Mouse (Mus musculus): Measurements from ENCODE around the gene Shox2.

Gene Shox2

DNA sequence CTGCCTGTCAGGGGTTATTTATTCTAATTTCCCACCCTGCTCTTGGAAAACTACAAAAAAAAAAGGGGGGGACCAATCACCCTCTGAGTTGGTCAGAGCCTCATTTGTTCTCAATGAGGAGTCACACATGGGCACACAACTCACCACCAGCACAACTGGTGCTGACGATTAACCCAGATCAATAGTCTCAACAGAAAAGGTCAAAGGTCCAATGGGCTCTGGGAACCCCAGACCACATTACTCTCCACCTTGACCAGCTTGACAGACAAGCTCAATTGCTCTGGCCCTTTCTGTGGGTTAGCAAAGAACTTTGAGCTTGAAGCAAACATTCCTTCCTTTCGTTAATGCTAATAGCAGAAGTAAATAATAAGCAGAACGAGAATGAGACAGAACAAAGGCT is 16.7 kb downstream of the Shox2 start:
- no peak for DNase-seq (ENCODE audit: low read depth, low spot score)

DNA sequence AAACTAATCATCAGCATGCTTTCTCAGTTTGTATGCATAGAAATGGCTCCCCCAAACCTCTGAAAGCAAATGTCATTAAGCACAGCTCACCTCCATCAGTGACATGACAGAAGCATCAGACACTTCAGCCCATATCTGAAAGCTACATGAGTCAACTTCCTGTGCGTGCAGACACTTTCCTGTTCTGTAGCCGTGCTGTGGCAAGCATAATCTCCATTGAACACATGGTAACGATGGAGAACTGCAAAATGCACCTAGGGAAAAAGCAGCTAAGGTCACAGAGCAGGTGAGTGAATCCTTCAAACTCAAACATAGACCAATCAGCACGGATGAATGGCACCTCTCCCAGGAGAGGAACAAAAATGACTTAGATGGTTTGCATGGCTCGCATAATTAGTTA is 21.6 kb downstream of the Shox2 start:
- DNase-seq (ENCODE audit: low read depth, low spot score) = no peak

- no peak for DNase-seq (ENCODE audit: low read depth, low spot score)
These were observed 26.4 kb downstream of the Shox2 start for GRCm38 (mm10) chr3:66955126-66955525.

DNA sequence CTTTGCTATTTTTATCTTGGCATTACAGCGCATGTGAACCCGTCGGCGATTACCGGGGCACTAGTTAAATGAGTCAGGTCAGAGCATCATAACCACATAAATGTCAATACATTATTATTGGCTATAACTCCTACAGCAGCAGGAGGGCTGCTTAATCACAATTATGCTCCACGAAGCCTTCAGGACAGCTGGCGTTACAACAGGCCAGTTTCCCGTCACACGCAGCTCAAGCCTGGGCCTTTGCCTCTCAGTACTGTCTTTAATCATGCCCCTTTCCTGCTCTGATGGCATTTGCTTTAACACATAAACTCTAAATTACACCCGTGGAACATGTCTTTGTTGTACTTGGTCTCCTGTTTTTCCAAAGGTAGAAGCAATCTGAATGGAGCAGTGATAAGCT is 41.9 kb downstream of the Shox2 start:
- DNase-seq (ENCODE audit: low read depth, low spot score) = no peak

GRCm38 (mm10) chr3:66922436-66922835 is 59.1 kb downstream of the Shox2 start:
- DNase-seq (ENCODE audit: low read depth, low spot score) = no peak
